ENCODE assay signal across 12 mouse cellular contexts in the genomic region with DNA sequence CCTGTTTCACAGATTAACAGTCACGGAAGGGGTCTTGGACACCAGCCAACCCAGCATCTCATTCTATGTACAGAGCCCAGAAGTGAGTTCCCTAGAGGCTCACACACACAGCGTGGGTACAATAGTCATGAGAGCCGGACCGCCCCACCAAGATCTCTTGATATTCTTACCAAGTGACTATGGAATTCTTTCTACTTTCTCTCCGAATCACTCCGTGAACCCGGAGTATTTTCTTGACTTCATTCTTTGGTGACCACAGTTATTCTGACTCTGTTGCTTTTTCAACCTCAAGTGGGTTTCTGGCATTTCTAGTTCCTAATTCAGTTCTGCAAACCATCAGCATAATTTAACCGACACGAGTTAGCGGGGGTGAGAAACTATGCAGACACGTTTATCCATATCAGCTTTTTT. TPM values are rescaled to one million over a fixed set of nuclear protein-coding genes. Genes with fewer than 3 reads are reported as not detected.
DNase-seq lines count a peak whose midpoint lies in the region; ATAC-seq lines count a peak whose summit lies in the region.
"Had no signal": no experiment of that assay in that cellular context is flagged by ENCODE, and none has a peak within 500 bp of the region (broad histone marks: within the 10 kb centered on the region; RNA-seq: fewer than 3 reads in every experiment).

No protein-coding gene starts in this region.

- intact Hi-C loops in gastrocnemius, postnatal 14 days (cut with DNase I; ENCODE audit: low total_unique reads): no loop called here

- peak; percentile 41 for DNase-seq in intestine, embryonic 14.5 days (ENCODE audit: low spot score)
- peak; percentile 39 for DNase-seq in Muller cell, postnatal 12 days (ENCODE audit: inconsistent ontology term)
- DNase-seq in gastrocnemius, postnatal 14 days: peak; percentile 11
- DNase-seq in lung, postnatal 25 days (ENCODE audit: low spot score): peak; percentile 37
- DNase-seq in layer of hippocampus, postnatal 14 days (ENCODE audit: low spot score in 2 of 2): no peak
- DNase-seq in layer of hippocampus, adult 9-11 months: no peak
- DNase-seq: adrenal gland, adult 2 months; right cerebral cortex, postnatal 14 days had no signal

- 67% methylated on average over 11 of the region's 11 CpGs for WGBS in intestine, embryonic 14.5 days
- WGBS in intestine, embryonic 16.5 days: 63% methylated on average over 11 of the region's 11 CpGs

- H3K27me3 ChIP-seq in intestine, embryonic 14.5 days (replicated peaks; ENCODE audit: control insufficient read depth, insufficient read depth, low read length): no peaks in the 10 kb centered on the region
- no peaks in the 10 kb centered on the region for H3K27me3 ChIP-seq in intestine, embryonic 16.5 days (replicated peaks; ENCODE audit: control insufficient read depth, insufficient read depth, low read length)

- H3K36me3 ChIP-seq in intestine, embryonic 14.5 days (ENCODE audit: control insufficient read depth, insufficient read depth, low read length): no peaks in the 10 kb centered on the region
- no peaks in the 10 kb centered on the region for H3K36me3 ChIP-seq in intestine, embryonic 16.5 days (ENCODE audit: control insufficient read depth, insufficient read depth, low read length)
- H3K36me3 ChIP-seq: heart, embryonic 13.5 days; midbrain, embryonic 10.5 days had no signal

- H3K4me3 ChIP-seq in intestine, embryonic 14.5 days (ENCODE audit: low read depth, low read length): no peak overlapping the region
- no peak overlapping the region for H3K4me3 ChIP-seq in intestine, embryonic 16.5 days (ENCODE audit: low read length)
- H3K4me3 ChIP-seq: erythroblast, embryonic 14.5 days; heart, embryonic 13.5 days; midbrain, embryonic 10.5 days had no signal

- H3K9ac ChIP-seq in intestine, embryonic 14.5 days (ENCODE audit: low read length): no peak overlapping the region
- H3K9ac ChIP-seq in intestine, embryonic 16.5 days (ENCODE audit: low read depth, low read length): no peak overlapping the region
- H3K9ac ChIP-seq: heart, embryonic 13.5 days had no signal

- H3K9me3 ChIP-seq in intestine, embryonic 14.5 days (ENCODE audit: control insufficient read depth, low read length): no peaks in the 10 kb centered on the region
- H3K9me3 ChIP-seq in intestine, embryonic 16.5 days (ENCODE audit: control insufficient read depth, low read length): no peaks in the 10 kb centered on the region
- H3K9me3 ChIP-seq: heart, embryonic 13.5 days; midbrain, embryonic 10.5 days had no signal

- H3K27ac ChIP-seq in intestine, embryonic 14.5 days (ENCODE audit: low read depth): no peak overlapping the region
- H3K27ac ChIP-seq in intestine, embryonic 16.5 days (ENCODE audit: low read length): no peak overlapping the region
- H3K27ac ChIP-seq: heart, embryonic 13.5 days; midbrain, embryonic 10.5 days had no signal

- ATAC-seq in intestine, embryonic 14.5 days (replicated peaks; ENCODE audit: low FRiP score, low TSS enrichment, low read depth): no peak
- ATAC-seq in intestine, embryonic 16.5 days: no peak

- H3K4me1 ChIP-seq in intestine, embryonic 14.5 days (replicated peaks; ENCODE audit: control insufficient read depth, insufficient read depth, low read length): no peaks in the 10 kb centered on the region
- peaks cover 17% of the 10 kb centered on the region for H3K4me1 ChIP-seq in intestine, embryonic 16.5 days (ENCODE audit: control insufficient read depth, insufficient read depth, low read length)

- no peak overlapping the region for H3K4me2 ChIP-seq in intestine, embryonic 14.5 days (ENCODE audit: low read length)
- no peak overlapping the region for H3K4me2 ChIP-seq in intestine, embryonic 16.5 days (ENCODE audit: low read depth, low read length)
- H3K4me2 ChIP-seq: heart, embryonic 13.5 days had no signal

RNA-seq across cellular contexts. Expression of gene Pparg, which starts 43.9 kb away (rescaled TPM):
- polyA plus RNA-seq in intestine, embryonic 14.5 days (2014; fragmentation: Nextera tagmentation; extraction: Ambion mirVana): 11.6 and 13.6 TPM in 2 replicates
- 13.4 and 13.9 TPM in 2 replicates for polyA plus RNA-seq in intestine, embryonic 16.5 days (2015; fragmentation: Nextera tagmentation; extraction: Ambion mirVana)
- total RNA-seq in gastrocnemius, postnatal 14 days (2021): 1 to 10 TPM; 4.0 to 6.7 TPM
- total RNA-seq in layer of hippocampus, postnatal 14 days (2021): 1 to 10 TPM; 1.2 TPM
- polyA plus RNA-seq: erythroblast, embryonic 14.5 days had no signal

Comparison
In these comparisons a context has a peak if more than half of its experiments do, and no peak if none do; other contexts are left out.
1. DNase-seq: peak in intestine, embryonic 14.5 days (single experiment), Muller cell, postnatal 12 days (single experiment), gastrocnemius, postnatal 14 days (single experiment) and lung, postnatal 25 days (single experiment); none in layer of hippocampus, postnatal 14 days (0 of 2) and layer of hippocampus, adult 9-11 months (single experiment).